Mouse (Mus musculus): ENCODE measurements at regions not wholly inside any gene's neighbourhood (a gene's known extent, or its start where the extent isn't known, plus 50 kb on each side); places are given as distances from the start of the nearest gene placed in this dataset.

GRCm38 (mm10) chr3:139832599-139832998, 627.1 kb downstream of the Stpg2 start:
- no peaks in the 10 kb centered on the region for H3K36me3 ChIP-seq (ENCODE audit: control insufficient read depth, insufficient read depth, low read length)
- H3K4me3 ChIP-seq (ENCODE audit: low read depth, low read length) = no peak overlapping the region
- H3K9ac ChIP-seq (ENCODE audit: low read length) = no peak overlapping the region
- H3K27ac ChIP-seq (ENCODE audit: low read depth, low read length) = no peak overlapping the region
- no peak overlapping the region for H3K4me2 ChIP-seq (ENCODE audit: low read depth, low read length, severe bottlenecking)
- DNase-seq (ENCODE audit: low spot score) = no peak
- no peaks in the 10 kb centered on the region for H3K4me1 ChIP-seq (replicated peaks; ENCODE audit: control insufficient read depth, insufficient read depth, low read length)
- ATAC-seq (replicated peaks; ENCODE audit: low FRiP score) = no peak
- WGBS = 91% methylated on average over 5 of the region's 5 CpGs
- H3K9me3 ChIP-seq (ENCODE audit: control insufficient read depth, low read length) = no peaks in the 10 kb centered on the region
- H3K27me3 ChIP-seq (ENCODE audit: control insufficient read depth, insufficient read depth, low read length) = no peaks in the 10 kb centered on the region

GRCm38 (mm10) chr3:139842015-139842414, 636.5 kb downstream of the Stpg2 start:
- ATAC-seq (replicated peaks; ENCODE audit: low FRiP score) (no peak), DNase-seq (ENCODE audit: low spot score) (no peak)
- no peak overlapping the region for H3K27ac ChIP-seq (ENCODE audit: low read depth, low read length)
- no peaks in the 10 kb centered on the region; the same call in 1 of the 2 replicates for H3K4me1 ChIP-seq (replicated peaks; ENCODE audit: control insufficient read depth, insufficient read depth, low read length)
- H3K4me2 ChIP-seq (ENCODE audit: low read depth, low read length, severe bottlenecking) = no peak overlapping the region
- H3K36me3 ChIP-seq (ENCODE audit: control insufficient read depth, insufficient read depth, low read length) = no peaks in the 10 kb centered on the region
- no peaks in the 10 kb centered on the region for H3K9me3 ChIP-seq (ENCODE audit: control insufficient read depth, low read length)
- H3K9ac ChIP-seq (ENCODE audit: low read length) = no peak overlapping the region
- 90% methylated on average over 3 of the region's 3 CpGs for WGBS
- H3K4me3 ChIP-seq (ENCODE audit: low read depth, low read length) = no peak overlapping the region
- no peaks in the 10 kb centered on the region for H3K27me3 ChIP-seq (ENCODE audit: control insufficient read depth, insufficient read depth, low read length)

- 86% methylated on average over 5 of the region's 5 CpGs for WGBS
Observed at GRCm38 (mm10) chr3:139842988-139843605, 637.6 kb downstream of the Stpg2 start.

GRCm38 (mm10) chr3:139844443-139844842, 638.9 kb downstream of the Stpg2 start:
- no peak overlapping the region for H3K4me3 ChIP-seq (ENCODE audit: low read depth, low read length)
- no peaks in the 10 kb centered on the region for H3K36me3 ChIP-seq (ENCODE audit: control insufficient read depth, insufficient read depth, low read length)
- H3K4me2 ChIP-seq (ENCODE audit: low read depth, low read length, severe bottlenecking) = no peak overlapping the region
- H3K9ac ChIP-seq (ENCODE audit: low read length) = no peak overlapping the region
- no peak overlapping the region for H3K27ac ChIP-seq (ENCODE audit: low read depth, low read length)
- 74% methylated on average over 3 of the region's 3 CpGs for WGBS
- no peaks in the 10 kb centered on the region for H3K27me3 ChIP-seq (ENCODE audit: control insufficient read depth, insufficient read depth, low read length)
- H3K4me1 ChIP-seq (replicated peaks; ENCODE audit: control insufficient read depth, insufficient read depth, low read length) = no peaks in the 10 kb centered on the region; the same call in 1 of the 2 replicates
- DNase-seq (ENCODE audit: low spot score) (no peak), ATAC-seq (replicated peaks; ENCODE audit: low FRiP score) (no peak)
- H3K9me3 ChIP-seq (ENCODE audit: control insufficient read depth, low read length) = no peaks in the 10 kb centered on the region

More at GRCm38 (mm10) chr3:139842988-139843605, 637.6 kb downstream of the Stpg2 start:
- no peak overlapping the region for H3K4me2 ChIP-seq (ENCODE audit: low read depth, low read length, severe bottlenecking)
- H3K27ac ChIP-seq (ENCODE audit: low read depth, low read length) = no peak overlapping the region
- H3K9me3 ChIP-seq (ENCODE audit: control insufficient read depth, low read length) = no peaks in the 10 kb centered on the region
- no peaks in the 10 kb centered on the region for H3K36me3 ChIP-seq (ENCODE audit: control insufficient read depth, insufficient read depth, low read length)
- H3K27me3 ChIP-seq (ENCODE audit: control insufficient read depth, insufficient read depth, low read length) = no peaks in the 10 kb centered on the region
- H3K4me3 ChIP-seq (ENCODE audit: low read depth, low read length) = no peak overlapping the region
- DNase-seq (ENCODE audit: low spot score) (no peak), ATAC-seq (replicated peaks; ENCODE audit: low FRiP score) (no peak)
- H3K4me1 ChIP-seq (replicated peaks; ENCODE audit: control insufficient read depth, insufficient read depth, low read length) = no peaks in the 10 kb centered on the region; the same call in 1 of the 2 replicates
- no peak overlapping the region for H3K9ac ChIP-seq (ENCODE audit: low read length)

- Histone ChIP-seq H3K27me3 (ENCODE audit: control insufficient read depth, insufficient read depth, low read length) (no peaks in the 10 kb centered on the region), H3K27ac (ENCODE audit: low read depth, low read length) (no peak overlapping the region), H3K9me3 (ENCODE audit: control insufficient read depth, low read length) (no peaks in the 10 kb centered on the region), H3K4me1 (replicated peaks; ENCODE audit: control insufficient read depth, insufficient read depth, low read length) (no peaks in the 10 kb centered on the region; the same call in 1 of the 2 replicates), H3K4me2 (ENCODE audit: low read depth, low read length, severe bottlenecking) (no peak overlapping the region), H3K4me3 (ENCODE audit: low read depth, low read length) (no peak overlapping the region), H3K9ac (ENCODE audit: low read length) (no peak overlapping the region), H3K36me3 (ENCODE audit: control insufficient read depth, insufficient read depth, low read length) (no peaks in the 10 kb centered on the region)
- DNase-seq (ENCODE audit: low spot score) = no peak
- no peak for ATAC-seq (replicated peaks; ENCODE audit: low FRiP score)
- WGBS = 31% methylated on average over 5 of the region's 5 CpGs
Observed at GRCm38 (mm10) chr3:139847826-139848225, 642.3 kb downstream of the Stpg2 start.

- no peak overlapping the region for H3K4me3 ChIP-seq (ENCODE audit: low read depth, low read length)
- ATAC-seq (replicated peaks; ENCODE audit: low FRiP score) = peak; percentile 40
- H3K9me3 ChIP-seq (ENCODE audit: control insufficient read depth, low read length) = no peaks in the 10 kb centered on the region
- H3K27me3 ChIP-seq (ENCODE audit: control insufficient read depth, insufficient read depth, low read length) = no peaks in the 10 kb centered on the region
- no peak for DNase-seq (ENCODE audit: low spot score)
- no peaks in the 10 kb centered on the region for H3K36me3 ChIP-seq (ENCODE audit: control insufficient read depth, insufficient read depth, low read length)
- peaks cover 9% of the 10 kb centered on the region for H3K4me1 ChIP-seq (replicated peaks; ENCODE audit: control insufficient read depth, insufficient read depth, low read length)
- no peak overlapping the region; the same call in 1 of the 2 replicates for H3K9ac ChIP-seq (ENCODE audit: low read length)
- peak overlapping the region; percentile 18; the same call in 1 of the 2 replicates for H3K27ac ChIP-seq (ENCODE audit: low read depth, low read length)
- H3K4me2 ChIP-seq (ENCODE audit: low read depth, low read length, severe bottlenecking) = no peak overlapping the region
- 48% methylated on average over 16 of the region's 16 CpGs for WGBS
Observed at GRCm38 (mm10) chr3:139859966-139860635, 654.6 kb downstream of the Stpg2 start.

- peaks cover 9% of the 10 kb centered on the region for H3K4me1 ChIP-seq (replicated peaks; ENCODE audit: control insufficient read depth, insufficient read depth, low read length)
- WGBS = 15% methylated on average over 9 of the region's 9 CpGs
- ATAC-seq (replicated peaks; ENCODE audit: low FRiP score) (peak; percentile 60), DNase-seq (ENCODE audit: low spot score) (peak; percentile 55)
- no peak overlapping the region for H3K4me2 ChIP-seq (ENCODE audit: low read depth, low read length, severe bottlenecking)
- peak overlapping the region; percentile 18; the same call in 1 of the 2 replicates for H3K27ac ChIP-seq (ENCODE audit: low read depth, low read length)
- H3K27me3 ChIP-seq (ENCODE audit: control insufficient read depth, insufficient read depth, low read length) = no peaks in the 10 kb centered on the region
- no peak overlapping the region; the same call in 1 of the 2 replicates for H3K9ac ChIP-seq (ENCODE audit: low read length)
- H3K4me3 ChIP-seq (ENCODE audit: low read depth, low read length) = no peak overlapping the region
- no peaks in the 10 kb centered on the region for H3K9me3 ChIP-seq (ENCODE audit: control insufficient read depth, low read length)
- H3K36me3 ChIP-seq (ENCODE audit: control insufficient read depth, insufficient read depth, low read length) = no peaks in the 10 kb centered on the region
Observed at GRCm38 (mm10) chr3:139860831-139861371, 655.4 kb downstream of the Stpg2 start.

GRCm38 (mm10) chr3:139866329-139866728, 660.8 kb downstream of the Stpg2 start:
- ATAC-seq (replicated peaks; ENCODE audit: low FRiP score) = peak; percentile 47
- Histone ChIP-seq H3K4me1 (replicated peaks; ENCODE audit: control insufficient read depth, insufficient read depth, low read length) (no peaks in the 10 kb centered on the region), H3K27me3 (ENCODE audit: control insufficient read depth, insufficient read depth, low read length) (no peaks in the 10 kb centered on the region), H3K9ac (ENCODE audit: low read length) (no peak overlapping the region), H3K27ac (ENCODE audit: low read depth, low read length) (no peak overlapping the region), H3K9me3 (ENCODE audit: control insufficient read depth, low read length) (no peaks in the 10 kb centered on the region), H3K36me3 (ENCODE audit: control insufficient read depth, insufficient read depth, low read length) (no peaks in the 10 kb centered on the region), H3K4me3 (ENCODE audit: low read depth, low read length) (no peak overlapping the region), H3K4me2 (ENCODE audit: low read depth, low read length, severe bottlenecking) (no peak overlapping the region)
- no peak for DNase-seq (ENCODE audit: low spot score)

Measured in forebrain, embryonic 11.5 days (tissue).